Mouse (Mus musculus): ENCODE measurements around the gene Rabep2. TPM values are rescaled to one million over a fixed set of nuclear protein-coding genes. Genes with fewer than 3 reads are reported as not detected.

Gene Rabep2
- polyA plus RNA-seq, 1 experiment from 2014 or later, result 18.1 TPM

DNA sequence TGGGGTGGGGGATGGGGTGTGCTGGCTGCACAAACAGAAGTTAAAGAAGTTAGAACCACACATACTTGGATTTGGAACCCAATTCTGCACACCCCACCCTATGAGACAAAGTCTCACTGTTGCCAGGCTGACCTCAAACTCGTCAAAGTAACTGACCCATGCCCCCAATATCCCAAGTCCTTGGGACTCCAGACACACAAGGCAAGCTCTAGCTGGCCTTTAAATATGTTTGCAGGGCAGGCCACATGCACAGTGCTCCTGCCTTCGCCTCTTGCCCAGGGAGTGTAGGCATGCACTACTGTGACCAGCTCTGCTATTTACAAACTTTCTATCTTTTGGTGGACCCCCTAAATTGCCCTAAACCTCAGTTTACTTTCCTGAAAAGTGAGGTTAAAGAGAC lies 26.7 kb downstream of the Rabep2 start:
- H3K27ac ChIP-seq (ENCODE audit: low read depth, low read length), result no peak overlapping the region
- no peak overlapping the region for H3K4me3 ChIP-seq (ENCODE audit: low read depth, low read length)
- no peaks in the 10 kb centered on the region for H3K9me3 ChIP-seq (replicated peaks; ENCODE audit: control insufficient read depth, low read length)
- WGBS (ENCODE audit: insufficient replicate concordance), result 74% methylated on average over 2 of the region's 2 CpGs
- no peak for ATAC-seq (replicated peaks; ENCODE audit: insufficient number of reproducible peaks, low FRiP score, low TSS enrichment)
- H3K4me2 ChIP-seq, result no peak overlapping the region
- H3K27me3 ChIP-seq (ENCODE audit: control insufficient read depth, insufficient read depth, low read length), result no peaks in the 10 kb centered on the region
- peaks cover 7% of the 10 kb centered on the region; the same call in 1 of the 2 replicates for H3K4me1 ChIP-seq (ENCODE audit: control insufficient read depth, insufficient read depth, low read length)
- H3K9ac ChIP-seq (ENCODE audit: low read depth, low read length), result no peak overlapping the region
- H3K36me3 ChIP-seq (ENCODE audit: control insufficient read depth, insufficient read depth, low read length), result no peaks in the 10 kb centered on the region

DNA sequence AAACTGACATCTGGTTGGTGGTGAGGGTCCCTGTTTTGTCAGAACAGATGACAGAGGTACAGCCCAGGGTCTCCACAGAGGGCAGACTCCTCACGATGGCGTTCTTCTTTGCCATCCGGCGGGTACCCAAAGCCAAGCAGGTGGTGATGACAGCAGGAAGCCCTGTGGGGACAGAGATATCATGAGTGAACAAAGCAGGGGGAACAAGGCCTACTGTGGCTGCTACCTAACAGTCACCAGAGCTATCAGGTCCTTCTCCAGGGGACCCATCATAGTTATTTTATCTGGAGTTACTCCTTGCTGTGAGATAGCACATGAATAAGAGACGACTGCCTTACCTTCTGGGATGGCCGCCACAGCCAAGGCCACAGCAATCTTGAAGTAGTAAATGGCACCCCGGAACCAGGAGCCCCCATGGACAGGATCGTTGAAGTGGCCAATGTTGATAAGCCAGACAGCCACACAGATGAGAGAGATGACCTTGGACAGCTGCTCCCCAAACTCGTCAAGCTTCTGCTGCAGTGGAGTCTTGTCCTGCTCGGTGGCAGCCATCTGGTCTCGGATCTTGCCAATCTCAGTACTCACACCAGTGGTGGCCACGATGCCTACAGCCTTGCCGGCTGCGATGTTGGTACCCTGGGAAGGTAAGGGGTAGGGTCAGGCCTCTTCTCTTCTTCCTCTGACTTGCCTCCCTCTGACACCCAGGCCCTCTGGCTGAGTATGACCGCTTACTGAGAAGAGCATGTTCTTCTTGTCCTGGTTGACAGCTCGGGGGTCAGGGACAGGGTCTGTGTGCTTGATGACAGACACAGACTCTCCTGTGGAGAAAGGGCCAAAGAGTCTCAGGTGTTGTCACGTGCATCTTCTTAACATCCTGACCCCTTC lies 28.1 kb downstream of the Rabep2 start:
- no peak overlapping the region for H3K4me3 ChIP-seq (ENCODE audit: low read depth, low read length)
- 70% methylated on average over 17 of the region's 17 CpGs for WGBS (ENCODE audit: insufficient replicate concordance)
- no peak overlapping the region for H3K27ac ChIP-seq (ENCODE audit: low read depth, low read length)
- ATAC-seq (replicated peaks; ENCODE audit: insufficient number of reproducible peaks, low FRiP score, low TSS enrichment), result no peak
- no peaks in the 10 kb centered on the region for H3K9me3 ChIP-seq (replicated peaks; ENCODE audit: control insufficient read depth, low read length)
- no peak overlapping the region for H3K9ac ChIP-seq (ENCODE audit: low read depth, low read length)
- H3K27me3 ChIP-seq (ENCODE audit: control insufficient read depth, insufficient read depth, low read length), result no peaks in the 10 kb centered on the region; the same call in 1 of the 2 replicates
- peaks cover 7% of the 10 kb centered on the region; the same call in 1 of the 2 replicates for H3K4me1 ChIP-seq (ENCODE audit: control insufficient read depth, insufficient read depth, low read length)
- no peak overlapping the region for H3K4me2 ChIP-seq
- no peaks in the 10 kb centered on the region for H3K36me3 ChIP-seq (ENCODE audit: control insufficient read depth, insufficient read depth, low read length)

GRCm38 (mm10) chr7:126458225-126458624 lies 29.7 kb downstream of the Rabep2 start:
- H3K27me3 ChIP-seq (ENCODE audit: control insufficient read depth, insufficient read depth, low read length), result peaks cover 3% of the 10 kb centered on the region; the same call in 1 of the 2 replicates
- no peak overlapping the region for H3K4me2 ChIP-seq
- H3K9ac ChIP-seq (ENCODE audit: low read depth, low read length), result peak overlapping the region; percentile 23
- no peaks in the 10 kb centered on the region for H3K36me3 ChIP-seq (ENCODE audit: control insufficient read depth, insufficient read depth, low read length)
- no peak for ATAC-seq (replicated peaks; ENCODE audit: insufficient number of reproducible peaks, low FRiP score, low TSS enrichment)
- H3K4me1 ChIP-seq (ENCODE audit: control insufficient read depth, insufficient read depth, low read length), result peaks cover 11% of the 10 kb centered on the region
- H3K9me3 ChIP-seq (replicated peaks; ENCODE audit: control insufficient read depth, low read length), result no peaks in the 10 kb centered on the region
- H3K4me3 ChIP-seq (ENCODE audit: low read depth, low read length), result no peak overlapping the region
- 66% methylated on average over 5 of the region's 5 CpGs for WGBS (ENCODE audit: insufficient replicate concordance)
- no peak overlapping the region for H3K27ac ChIP-seq (ENCODE audit: low read depth, low read length)

DNA sequence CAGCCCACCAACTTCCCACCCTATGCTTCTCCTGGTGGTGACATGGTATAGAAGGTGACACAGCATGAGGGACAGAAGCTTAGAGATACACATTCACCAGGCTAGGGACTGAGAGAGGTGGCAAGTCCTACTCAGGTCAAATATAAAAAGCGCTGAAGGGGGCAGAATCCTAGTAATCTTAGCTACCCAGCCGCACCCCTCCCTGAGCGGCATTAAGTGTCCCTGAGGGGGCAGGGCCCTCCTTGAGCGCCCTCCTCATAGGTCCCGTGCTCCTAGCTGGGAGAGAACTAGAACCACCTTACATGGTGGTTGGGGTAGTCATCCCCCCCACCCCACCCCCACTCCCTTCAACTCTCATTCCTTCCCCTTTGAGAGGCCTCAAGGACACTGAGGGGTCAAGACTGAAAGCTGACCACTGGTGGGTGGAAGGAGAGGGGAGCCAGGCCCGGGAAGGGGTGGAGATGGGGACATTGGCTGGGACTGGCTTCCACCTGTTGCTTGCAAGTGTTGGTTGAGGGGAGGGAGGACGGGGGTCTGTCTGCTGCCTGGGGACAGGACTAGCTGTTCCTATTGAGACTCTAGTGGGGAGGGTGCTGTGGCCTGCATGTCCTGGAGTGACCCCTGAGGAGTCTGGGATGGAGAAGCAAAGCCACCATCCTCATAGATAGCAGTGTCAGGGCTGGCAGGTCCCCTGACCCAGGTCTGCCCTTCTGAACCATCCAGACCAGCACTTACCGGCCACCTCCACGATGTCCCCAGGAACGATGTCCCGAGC lies 30.5 kb downstream of the Rabep2 start:
- peaks cover 3% of the 10 kb centered on the region; the same call in 1 of the 2 replicates for H3K27me3 ChIP-seq (ENCODE audit: control insufficient read depth, insufficient read depth, low read length)
- peaks cover 13% of the 10 kb centered on the region for H3K4me1 ChIP-seq (ENCODE audit: control insufficient read depth, insufficient read depth, low read length)
- no peak overlapping the region for H3K4me2 ChIP-seq
- no peak overlapping the region for H3K9ac ChIP-seq (ENCODE audit: low read depth, low read length)
- 69% methylated on average over 11 of the region's 11 CpGs for WGBS (ENCODE audit: insufficient replicate concordance)
- H3K4me3 ChIP-seq (ENCODE audit: low read depth, low read length), result no peak overlapping the region
- H3K36me3 ChIP-seq (ENCODE audit: control insufficient read depth, insufficient read depth, low read length), result no peaks in the 10 kb centered on the region
- H3K27ac ChIP-seq (ENCODE audit: low read depth, low read length), result no peak overlapping the region
- H3K9me3 ChIP-seq (replicated peaks; ENCODE audit: control insufficient read depth, low read length), result no peaks in the 10 kb centered on the region
- no peak for ATAC-seq (replicated peaks; ENCODE audit: insufficient number of reproducible peaks, low FRiP score, low TSS enrichment)

DNA sequence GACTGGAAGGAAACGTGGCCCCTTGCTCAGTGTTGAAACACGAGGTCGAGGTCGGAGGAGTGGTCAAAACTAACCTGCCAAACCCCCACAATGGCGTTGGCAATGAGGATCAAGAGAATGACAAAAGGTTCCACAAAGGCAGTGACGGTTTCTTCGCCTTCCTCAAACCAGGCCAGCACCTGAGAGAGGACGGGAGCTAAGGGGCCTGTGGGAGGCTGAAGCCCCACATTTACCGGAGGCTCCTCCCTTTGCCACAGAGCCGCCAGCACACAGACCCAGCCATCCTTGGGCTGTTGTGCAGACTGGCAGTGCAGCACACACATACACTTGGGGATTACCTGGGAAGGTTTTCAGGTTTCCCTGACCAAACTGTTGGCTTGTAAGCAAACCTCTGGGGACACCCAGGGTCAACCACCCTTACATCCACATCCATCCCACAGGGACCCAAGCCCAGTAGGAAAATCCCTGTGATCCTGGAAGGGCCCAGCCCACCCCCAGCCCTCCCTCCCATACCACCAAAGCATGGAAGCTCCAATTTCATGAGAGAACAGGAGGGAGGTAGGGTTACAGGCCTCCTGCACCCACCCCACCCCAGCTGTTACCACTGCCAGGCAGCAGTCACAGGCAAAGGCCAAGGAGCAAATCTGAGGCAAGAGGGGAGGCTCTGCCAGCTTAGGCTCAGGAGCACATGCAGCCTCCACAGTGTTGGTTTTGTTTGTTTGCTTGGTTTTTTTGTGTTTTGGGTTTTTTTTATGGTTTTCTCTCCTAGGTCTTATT lies 32.3 kb downstream of the Rabep2 start:
- no peak for ATAC-seq (replicated peaks; ENCODE audit: insufficient number of reproducible peaks, low FRiP score, low TSS enrichment)
- peaks cover 3% of the 10 kb centered on the region; the same call in 1 of the 2 replicates for H3K27me3 ChIP-seq (ENCODE audit: control insufficient read depth, insufficient read depth, low read length)
- WGBS (ENCODE audit: insufficient replicate concordance), result 54% methylated on average over 10 of the region's 10 CpGs
- no peaks in the 10 kb centered on the region for H3K9me3 ChIP-seq (replicated peaks; ENCODE audit: control insufficient read depth, low read length)
- H3K4me3 ChIP-seq (ENCODE audit: low read depth, low read length), result no peak overlapping the region
- no peak overlapping the region for H3K27ac ChIP-seq (ENCODE audit: low read depth, low read length)
- H3K9ac ChIP-seq (ENCODE audit: low read depth, low read length), result no peak overlapping the region
- H3K4me2 ChIP-seq, result no peak overlapping the region
- H3K36me3 ChIP-seq (ENCODE audit: control insufficient read depth, insufficient read depth, low read length), result no peaks in the 10 kb centered on the region
- H3K4me1 ChIP-seq (ENCODE audit: control insufficient read depth, insufficient read depth, low read length), result peaks cover 31% of the 10 kb centered on the region

- H3K4me3 ChIP-seq (ENCODE audit: low read depth, low read length), result no peak overlapping the region
- no peak overlapping the region for H3K4me2 ChIP-seq
- WGBS (ENCODE audit: insufficient replicate concordance), result 55% methylated on average over 3 of the region's 3 CpGs
- H3K9me3 ChIP-seq (replicated peaks; ENCODE audit: control insufficient read depth, low read length), result no peaks in the 10 kb centered on the region
- no peaks in the 10 kb centered on the region for H3K36me3 ChIP-seq (ENCODE audit: control insufficient read depth, insufficient read depth, low read length)
- peaks cover 36% of the 10 kb centered on the region for H3K4me1 ChIP-seq (ENCODE audit: control insufficient read depth, insufficient read depth, low read length)
- H3K27ac ChIP-seq (ENCODE audit: low read depth, low read length), result no peak overlapping the region
- ATAC-seq (replicated peaks; ENCODE audit: insufficient number of reproducible peaks, low FRiP score, low TSS enrichment), result no peak
- H3K27me3 ChIP-seq (ENCODE audit: control insufficient read depth, insufficient read depth, low read length), result peaks cover 3% of the 10 kb centered on the region; the same call in 1 of the 2 replicates
- 0 out of 2 replicates have a peak overlapping the region, but pooled peaks have one; percentile 10 for H3K9ac ChIP-seq (ENCODE audit: low read depth, low read length)
Measured at GRCm38 (mm10) chr7:126461626-126462025, 33.1 kb downstream of the Rabep2 start.

- H3K36me3 ChIP-seq (ENCODE audit: control insufficient read depth, insufficient read depth, low read length), result peaks cover 12% of the 10 kb centered on the region
- peaks cover 40% of the 10 kb centered on the region for H3K4me1 ChIP-seq (ENCODE audit: control insufficient read depth, insufficient read depth, low read length)
- no peak within 1 kb of the TSS for H3K4me2 ChIP-seq
- no peak within 1 kb of the TSS for H3K27ac ChIP-seq (ENCODE audit: low read depth, low read length)
- WGBS (ENCODE audit: insufficient replicate concordance), result 30% methylated on average over 5 of the region's 5 CpGs
- ATAC-seq (replicated peaks; ENCODE audit: insufficient number of reproducible peaks, low FRiP score, low TSS enrichment), result no peak
- no peaks in the 10 kb centered on the region for H3K9me3 ChIP-seq (replicated peaks; ENCODE audit: control insufficient read depth, low read length)
- no peak within 1 kb of the TSS for H3K4me3 ChIP-seq (ENCODE audit: low read depth, low read length)
- H3K27me3 ChIP-seq (ENCODE audit: control insufficient read depth, insufficient read depth, low read length), result peaks cover 3% of the 10 kb centered on the region; the same call in 1 of the 2 replicates
- H3K9ac ChIP-seq (ENCODE audit: low read depth, low read length), result 0 out of 2 replicates have a peak within 1 kb of the TSS, but pooled peaks have one; percentile 28
Measured at GRCm38 (mm10) chr7:126463004-126463403, 34.4 kb downstream of the Rabep2 start, which contains the start of gene Atp2a1. Gene Atp2a1 (minus strand): TSS chr7:126463108.

- H3K9ac ChIP-seq (ENCODE audit: low read depth, low read length), result no peak overlapping the region
- no peaks in the 10 kb centered on the region for H3K9me3 ChIP-seq (replicated peaks; ENCODE audit: control insufficient read depth, low read length)
- peaks cover 3% of the 10 kb centered on the region; the same call in 1 of the 2 replicates for H3K27me3 ChIP-seq (ENCODE audit: control insufficient read depth, insufficient read depth, low read length)
- H3K4me2 ChIP-seq, result no peak overlapping the region
- peaks cover 37% of the 10 kb centered on the region for H3K4me1 ChIP-seq (ENCODE audit: control insufficient read depth, insufficient read depth, low read length)
- peaks cover 17% of the 10 kb centered on the region for H3K36me3 ChIP-seq (ENCODE audit: control insufficient read depth, insufficient read depth, low read length)
- no peak overlapping the region for H3K4me3 ChIP-seq (ENCODE audit: low read depth, low read length)
- ATAC-seq (replicated peaks; ENCODE audit: insufficient number of reproducible peaks, low FRiP score, low TSS enrichment), result no peak
- no peak overlapping the region for H3K27ac ChIP-seq (ENCODE audit: low read depth, low read length)
- 52% methylated on average over 4 of the region's 4 CpGs for WGBS (ENCODE audit: insufficient replicate concordance)
Measured at GRCm38 (mm10) chr7:126463547-126463946, 35.0 kb downstream of the Rabep2 start.
